Mouse (Mus musculus) liver, embryonic 14.5 days (tissue): ENCODE measurements at regions not wholly inside any gene's neighbourhood (a gene's known extent, or its start where the extent isn't known, plus 50 kb on each side); places are given as distances from the start of the nearest gene placed in this dataset.

Experiments used
- ATAC-seq: fragments of 200-750 bp; cut with Nextera tagmentation; 2 replicates; pipeline ENCODE4 v1.8.0; 2017; ENCODE audit warnings: moderate number of reproducible peaks, mild to moderate bottlenecking, moderate library complexity; ENCODE audit not compliant: insufficient read depth
- DNase-seq, 3 experiments: peaks; one replicate each; pipeline ENCODE4 v3.0.0-alpha.2; 2012 to 2013; ENCODE audit warnings: low read depth in 3 of 3, low spot score in 3 of 3
- H3K27ac ChIP-seq: fragments of 300-500 bp; sonication (generic); 2 replicates; pipeline ENCODE4 v1.5.1; 2014; ENCODE audit warnings: moderate library complexity, mild to moderate bottlenecking, control low read depth, inconsistent platforms
- H3K27me3 ChIP-seq: fragments of 300-500 bp; sonication (generic); 2 replicates; pipeline ENCODE4 v1.6.1; 2014; ENCODE audit warnings: mild to moderate bottlenecking, low read length, moderate library complexity; ENCODE audit not compliant: control insufficient read depth, insufficient read depth
- H3K36me3 ChIP-seq: fragments of 300-500 bp; sonication (generic); replicated peaks from 2 replicates; pipeline ENCODE4 v1.6.1; 2014; ENCODE audit warnings: low read depth; ENCODE audit not compliant: control insufficient read depth, insufficient read depth
- H3K4me1 ChIP-seq, 2 experiments: fragments of 200-500 bp in 1 of 2; fragments of 300-500 bp in 1 of 2; sonication (generic) in 1 of 2; replicated peaks; 2 replicates each; pipeline ENCODE4 v1.6.1; 2012 to 2014; ENCODE audit warnings: antibody characterized with exemption in 1 of 2, inconsistent platforms in 1 of 2, low read length in 1 of 2; ENCODE audit not compliant: control insufficient read depth in 2 of 2, insufficient read depth in 2 of 2
- H3K4me2 ChIP-seq: fragments of 300-500 bp; sonication (generic); 2 replicates; pipeline ENCODE4 v1.6.1; 2014; ENCODE audit warnings: low read depth, mild to moderate bottlenecking, control low read depth, moderate library complexity
- H3K4me3 ChIP-seq, 2 experiments: fragments of 200-500 bp in 1 of 2; fragments of 300-500 bp in 1 of 2; sonication (generic) in 1 of 2; 2 replicates each; pipeline ENCODE4 v1.5.1; 2012 to 2014; ENCODE audit warnings: low read depth in 2 of 2, low read length in 2 of 2, mild to moderate bottlenecking in 2 of 2, control low read depth in 1 of 2, inconsistent platforms in 1 of 2, moderate library complexity in 1 of 2; ENCODE audit not compliant: insufficient read depth in 1 of 2
- H3K9ac ChIP-seq: fragments of 300-500 bp; sonication (generic); replicated peaks from 2 replicates; pipeline ENCODE4 v1.6.1; 2014; ENCODE audit warnings: mild to moderate bottlenecking, control low read depth, moderate library complexity
- H3K9me3 ChIP-seq: fragments of 300-500 bp; sonication (generic); 2 replicates; pipeline ENCODE4 v1.6.1; 2016; ENCODE audit warnings: low read length, mixed read lengths; ENCODE audit not compliant: control insufficient read depth
- CTCF ChIP-seq: IDR thresholded peaks from 2 replicates; pipeline ENCODE4 v1.5.1; 2016; ENCODE audit warnings: antibody characterized with exemption, low read depth, control low read depth
- EP300 ChIP-seq: IDR thresholded peaks from 2 replicates; pipeline ENCODE4 v1.6.1; 2016; ENCODE audit warnings: antibody characterized with exemption, low read depth
- WGBS: fragments of 180-500 bp; shearing (Covaris S2); extraction: QIAGEN DNeasy Blood & Tissue Kit; methylation state at CpG from one replicate; pipeline ENCODE4 v1.1.7; 2014; ENCODE audit not compliant: insufficient replicate concordance; 5-methylcytosine and 5-hydroxymethylcytosine counted together

GRCm38 (mm10) chr2:47822746-47823271, 991.1 kb upstream of the Acvr2a start:
- DNase-seq (no peak), ATAC-seq (no peak)
- Histone ChIP-seq H3K27ac (no peak overlapping the region), H3K36me3 (no peaks in the 10 kb centered on the region), H3K4me3 (no peak overlapping the region), H3K27me3 (no peaks in the 10 kb centered on the region), H3K4me1 (no peaks in the 10 kb centered on the region), H3K9ac (no peak overlapping the region), H3K4me2 (no peak overlapping the region), H3K9me3 (no peaks in the 10 kb centered on the region)
- TF ChIP-seq CTCF (no peak), EP300 (no peak)
- WGBS: 38% methylated on average over 2 of the region's 2 CpGs

- H3K36me3 ChIP-seq: no peaks in the 10 kb centered on the region
- DNase-seq (no peak), ATAC-seq (no peak)
- 82% methylated on average over 1 of the region's 1 CpGs for WGBS
- no peak overlapping the region for H3K4me3 ChIP-seq
- TF ChIP-seq EP300 (no peak), CTCF (no peak)
- no peaks in the 10 kb centered on the region for H3K27me3 ChIP-seq
- H3K4me1 ChIP-seq: no peaks in the 10 kb centered on the region
- no peaks in the 10 kb centered on the region for H3K9me3 ChIP-seq
- H3K27ac ChIP-seq: no peak overlapping the region
- no peak overlapping the region for H3K9ac ChIP-seq
- no peak overlapping the region for H3K4me2 ChIP-seq
Measured at GRCm38 (mm10) chr2:47832493-47832892, 981.4 kb upstream of the Acvr2a start.

GRCm38 (mm10) chr2:47833517-47833916, 980.4 kb upstream of the Acvr2a start:
- H3K27me3 ChIP-seq: no peaks in the 10 kb centered on the region
- no peak overlapping the region for H3K4me3 ChIP-seq
- WGBS: 62% methylated on average over 1 of the region's 1 CpGs
- ATAC-seq: no peak
- no peak for DNase-seq
- no peak overlapping the region for H3K4me2 ChIP-seq
- no peak overlapping the region for H3K27ac ChIP-seq
- TF ChIP-seq CTCF: no peak
- no peak for TF ChIP-seq EP300
- no peaks in the 10 kb centered on the region for H3K36me3 ChIP-seq
- no peaks in the 10 kb centered on the region for H3K4me1 ChIP-seq
- H3K9me3 ChIP-seq: no peaks in the 10 kb centered on the region
- no peak overlapping the region for H3K9ac ChIP-seq

GRCm38 (mm10) chr2:47834055-47834799, 979.7 kb upstream of the Acvr2a start:
- Histone ChIP-seq H3K4me2 (no peak overlapping the region), H3K36me3 (no peaks in the 10 kb centered on the region), H3K27me3 (no peaks in the 10 kb centered on the region), H3K9me3 (no peaks in the 10 kb centered on the region), H3K4me3 (no peak overlapping the region), H3K4me1 (no peaks in the 10 kb centered on the region), H3K9ac (no peak overlapping the region), H3K27ac (no peak overlapping the region)
- no peak for DNase-seq
- no peak for ATAC-seq
- TF ChIP-seq EP300: no peak
- TF ChIP-seq CTCF: no peak
- WGBS: 60% methylated on average over 5 of the region's 5 CpGs

- DNase-seq (no peak), ATAC-seq (no peak)
- H3K4me3 ChIP-seq: no peak overlapping the region
- no peaks in the 10 kb centered on the region for H3K9me3 ChIP-seq
- no peaks in the 10 kb centered on the region for H3K27me3 ChIP-seq
- no peak overlapping the region for H3K9ac ChIP-seq
- no peaks in the 10 kb centered on the region for H3K4me1 ChIP-seq
- no peak for TF ChIP-seq EP300
- no peaks in the 10 kb centered on the region for H3K36me3 ChIP-seq
- H3K27ac ChIP-seq: no peak overlapping the region
- WGBS: 61% methylated on average over 3 of the region's 3 CpGs
- H3K4me2 ChIP-seq: no peak overlapping the region
Measured at GRCm38 (mm10) chr2:47857229-47857628, 956.7 kb upstream of the Acvr2a start.
